Mouse (Mus musculus): ENCODE measurements around the gene Gp5. TPM values are rescaled to one million over a fixed set of nuclear protein-coding genes. Genes with fewer than 3 reads are reported as not detected.

The Gp5 gene
- polyA plus RNA-seq, 1 experiment from 2014 or later, result 1.6 TPM

- 92% methylated on average over 8 of the region's 8 CpGs for WGBS
- no peak for ATAC-seq (ENCODE audit: low FRiP score, low read depth)
These were observed 37.5 kb downstream of the Gp5 start for GRCm38 (mm10) chr16:30273065-30273464.

GRCm38 (mm10) chr16:30271941-30272595 lies 38.5 kb downstream of the Gp5 start:
- no peaks in the 10 kb centered on the region for H3K4me1 ChIP-seq
- 74% methylated on average over 6 of the region's 6 CpGs for WGBS
- H3K36me3 ChIP-seq, result no peaks in the 10 kb centered on the region
- no peak overlapping the region for H3K4me3 ChIP-seq
- ATAC-seq (ENCODE audit: low FRiP score, low read depth), result no peak
- no peaks in the 10 kb centered on the region; the same call in 1 of the 2 replicates for H3K27me3 ChIP-seq (replicated peaks)
- no peak overlapping the region for H3K4me2 ChIP-seq (replicated peaks)
- H3K27ac ChIP-seq, result no peak overlapping the region
- no peak overlapping the region for H3K9ac ChIP-seq
- no peaks in the 10 kb centered on the region for H3K9me3 ChIP-seq

More at GRCm38 (mm10) chr16:30273065-30273464, 37.5 kb downstream of the Gp5 start:
- Histone ChIP-seq H3K4me3 (no peak overlapping the region), H3K27me3 (replicated peaks) (no peaks in the 10 kb centered on the region; the same call in 1 of the 2 replicates), H3K4me2 (replicated peaks) (no peak overlapping the region), H3K9ac (no peak overlapping the region), H3K36me3 (no peaks in the 10 kb centered on the region), H3K27ac (no peak overlapping the region), H3K4me1 (no peaks in the 10 kb centered on the region), H3K9me3 (no peaks in the 10 kb centered on the region)

- Histone ChIP-seq H3K9ac (no peak overlapping the region), H3K27me3 (replicated peaks) (no peaks in the 10 kb centered on the region), H3K27ac (no peak overlapping the region), H3K4me1 (no peaks in the 10 kb centered on the region), H3K4me2 (replicated peaks) (no peak overlapping the region), H3K9me3 (no peaks in the 10 kb centered on the region), H3K4me3 (no peak overlapping the region), H3K36me3 (no peaks in the 10 kb centered on the region)
- 77% methylated on average over 8 of the region's 8 CpGs for WGBS
- ATAC-seq (ENCODE audit: low FRiP score, low read depth), result no peak
These were observed 39.3 kb downstream of the Gp5 start for GRCm38 (mm10) chr16:30271223-30271761.

GRCm38 (mm10) chr16:30267359-30267758 lies 43.2 kb downstream of the Gp5 start, which contains the start of gene Cpn2:
Cpn2 (minus strand) TSS chr16:30267499.
- Histone ChIP-seq H3K9me3 (no peaks in the 10 kb centered on the region), H3K36me3 (no peaks in the 10 kb centered on the region), H3K9ac (no peak within 1 kb of the TSS), H3K4me2 (replicated peaks) (no peak within 1 kb of the TSS), H3K4me3 (no peak within 1 kb of the TSS), H3K27me3 (replicated peaks) (no peaks in the 10 kb centered on the region), H3K27ac (no peak within 1 kb of the TSS), H3K4me1 (no peaks in the 10 kb centered on the region)
- 77% methylated on average over 5 of the region's 5 CpGs for WGBS
- no peak for ATAC-seq (ENCODE audit: low FRiP score, low read depth)

- Histone ChIP-seq H3K4me1 (no peaks in the 10 kb centered on the region), H3K27me3 (replicated peaks) (no peaks in the 10 kb centered on the region), H3K36me3 (no peaks in the 10 kb centered on the region), H3K9me3 (no peaks in the 10 kb centered on the region), H3K4me3 (no peak overlapping the region), H3K27ac (no peak overlapping the region), H3K4me2 (replicated peaks) (no peak overlapping the region), H3K9ac (no peak overlapping the region)
- no peak for ATAC-seq (ENCODE audit: low FRiP score, low read depth)
- WGBS, result 91% methylated on average over 5 of the region's 5 CpGs
These were observed 44.0 kb downstream of the Gp5 start for GRCm38 (mm10) chr16:30266561-30266960.

- Histone ChIP-seq H3K36me3 (no peaks in the 10 kb centered on the region), H3K4me3 (no peak overlapping the region), H3K9me3 (no peaks in the 10 kb centered on the region), H3K27me3 (replicated peaks) (no peaks in the 10 kb centered on the region), H3K4me1 (no peaks in the 10 kb centered on the region), H3K9ac (no peak overlapping the region), H3K4me2 (replicated peaks) (no peak overlapping the region), H3K27ac (no peak overlapping the region)
- no peak for ATAC-seq (ENCODE audit: low FRiP score, low read depth)
- 83% methylated on average over 4 of the region's 4 CpGs for WGBS
These were observed 45.0 kb downstream of the Gp5 start for GRCm38 (mm10) chr16:30265611-30266010.

- WGBS, result 67% methylated on average over 4 of the region's 4 CpGs
- Histone ChIP-seq H3K36me3 (no peaks in the 10 kb centered on the region), H3K4me3 (no peak overlapping the region), H3K9ac (no peak overlapping the region), H3K9me3 (no peaks in the 10 kb centered on the region), H3K4me2 (replicated peaks) (no peak overlapping the region), H3K27me3 (replicated peaks) (no peaks in the 10 kb centered on the region), H3K4me1 (no peaks in the 10 kb centered on the region), H3K27ac (no peak overlapping the region)
- no peak for ATAC-seq (ENCODE audit: low FRiP score, low read depth)
These were observed 47.4 kb downstream of the Gp5 start for GRCm38 (mm10) chr16:30263156-30263555.

GRCm38 (mm10) chr16:30262664-30263063 lies 47.9 kb downstream of the Gp5 start:
- Histone ChIP-seq H3K9me3 (no peaks in the 10 kb centered on the region), H3K4me3 (no peak overlapping the region), H3K4me1 (no peaks in the 10 kb centered on the region), H3K36me3 (no peaks in the 10 kb centered on the region), H3K27ac (no peak overlapping the region), H3K4me2 (replicated peaks) (no peak overlapping the region), H3K27me3 (replicated peaks) (no peaks in the 10 kb centered on the region), H3K9ac (no peak overlapping the region)
- WGBS, result 0% methylated on average over 2 of the region's 2 CpGs
- no peak; the same call in 1 of the 2 replicates for ATAC-seq (ENCODE audit: low FRiP score, low read depth)

- H3K4me1 ChIP-seq, result no peaks in the 10 kb centered on the region
- H3K9me3 ChIP-seq, result no peaks in the 10 kb centered on the region
- H3K4me3 ChIP-seq, result no peak overlapping the region
- H3K27me3 ChIP-seq (replicated peaks), result no peaks in the 10 kb centered on the region
- no peak overlapping the region for H3K27ac ChIP-seq
- H3K36me3 ChIP-seq, result no peaks in the 10 kb centered on the region
- no peak for ATAC-seq (ENCODE audit: low FRiP score, low read depth)
- no peak overlapping the region for H3K4me2 ChIP-seq (replicated peaks)
- 88% methylated on average over 10 of the region's 10 CpGs for WGBS
- H3K9ac ChIP-seq, result no peak overlapping the region
These were observed 48.4 kb downstream of the Gp5 start for GRCm38 (mm10) chr16:30262157-30262556.

GRCm38 (mm10) chr16:30261341-30261740 lies 49.2 kb downstream of the Gp5 start:
- Histone ChIP-seq H3K27me3 (replicated peaks) (no peaks in the 10 kb centered on the region), H3K4me1 (no peaks in the 10 kb centered on the region), H3K4me2 (replicated peaks) (no peak overlapping the region), H3K4me3 (no peak overlapping the region), H3K9ac (no peak overlapping the region), H3K9me3 (no peaks in the 10 kb centered on the region), H3K36me3 (no peaks in the 10 kb centered on the region), H3K27ac (no peak overlapping the region)
- 91% methylated on average over 9 of the region's 9 CpGs for WGBS
- ATAC-seq (ENCODE audit: low FRiP score, low read depth), result no peak

GRCm38 (mm10) chr16:30260012-30260635 lies 50.5 kb downstream of the Gp5 start:
- ATAC-seq (ENCODE audit: low FRiP score, low read depth), result no peak

GRCm38 (mm10) chr16:30259444-30259843 lies 51.1 kb downstream of the Gp5 start:
- no peak overlapping the region for H3K27ac ChIP-seq

More at GRCm38 (mm10) chr16:30260012-30260635, 50.5 kb downstream of the Gp5 start:
- Histone ChIP-seq H3K4me2 (replicated peaks) (no peak overlapping the region), H3K9me3 (no peaks in the 10 kb centered on the region), H3K4me3 (no peak overlapping the region), H3K27me3 (replicated peaks) (no peaks in the 10 kb centered on the region), H3K4me1 (no peaks in the 10 kb centered on the region), H3K9ac (no peak overlapping the region), H3K36me3 (no peaks in the 10 kb centered on the region), H3K27ac (no peak overlapping the region)
- WGBS, result 92% methylated on average over 15 of the region's 15 CpGs

More at GRCm38 (mm10) chr16:30259444-30259843, 51.1 kb downstream of the Gp5 start:
- no peaks in the 10 kb centered on the region for H3K4me1 ChIP-seq
- H3K9me3 ChIP-seq, result no peaks in the 10 kb centered on the region
- no peak overlapping the region for H3K4me2 ChIP-seq (replicated peaks)
- no peak for ATAC-seq (ENCODE audit: low FRiP score, low read depth)
- no peak overlapping the region for H3K4me3 ChIP-seq
- 87% methylated on average over 10 of the region's 10 CpGs for WGBS
- H3K36me3 ChIP-seq, result no peaks in the 10 kb centered on the region
- no peak overlapping the region for H3K9ac ChIP-seq
- no peaks in the 10 kb centered on the region for H3K27me3 ChIP-seq (replicated peaks)

All from neural tube, embryonic 12.5 days (tissue).